In the genomic region with DNA sequence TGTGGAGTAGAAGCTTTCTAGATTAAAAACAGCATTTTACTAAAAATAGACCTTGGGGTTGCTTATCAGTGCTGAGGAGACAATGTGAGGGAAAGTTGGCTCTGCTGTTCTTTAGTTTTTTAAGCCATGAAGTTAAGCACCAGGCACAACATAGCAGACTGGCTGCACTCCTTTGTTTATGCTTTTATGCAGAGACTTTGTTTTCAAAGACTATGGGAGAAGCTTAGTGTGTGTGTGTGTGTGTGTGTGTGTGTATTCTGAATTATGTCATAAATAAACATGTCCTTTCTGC, we compare ENCODE assay signal across 10 mouse cellular contexts.
DNase-seq lines count a peak whose midpoint lies in the region; ATAC-seq and TF ChIP-seq lines count a peak whose summit lies in the region.
"Had no signal": no experiment of that assay in that cellular context is flagged by ENCODE, and none has a peak within 500 bp of the region (broad histone marks: within the 10 kb centered on the region; RNA-seq: fewer than 3 reads in every experiment).

No protein-coding gene starts in this region.

- no peak overlapping the region for H3K4me3 ChIP-seq in kidney, embryonic 15.5 days (replicated peaks)
- no peak overlapping the region for H3K4me3 ChIP-seq in G1E (ENCODE audit: low read depth, low read length)
- H3K4me3 ChIP-seq in brown adipose tissue, adult 24 weeks (ENCODE audit: insufficient read depth, low read depth, low read length), result no peak overlapping the region
- no peak overlapping the region for H3K4me3 ChIP-seq in liver, embryonic 13.5 days (replicated peaks)
- no peak overlapping the region for H3K4me3 ChIP-seq in forebrain, embryonic 14.5 days (ENCODE audit: low read depth, low read length)
- H3K4me3 ChIP-seq in forebrain, embryonic 15.5 days, result no peak overlapping the region
- no peak overlapping the region for H3K4me3 ChIP-seq in limb, embryonic 10.5 days
- H3K4me3 ChIP-seq: limb, embryonic 15.5 days had no signal

- no peak for DNase-seq in kidney, adult 11 months
- DNase-seq in G1E (ENCODE audit: low spot score), result no peak
- DNase-seq in liver, embryonic 13.5 days, result peak; percentile 21
- DNase-seq in forebrain, embryonic 14.5 days (ENCODE audit: low spot score), result no peak
- no peak for DNase-seq in limb, embryonic 10.5 days (ENCODE audit: low spot score)
- DNase-seq: cerebellum, adult 9-10 months had no signal

- 0 out of 2 replicates have a peak, but pooled peaks cover 3% of the 10 kb centered on the region for H3K4me1 ChIP-seq in kidney, embryonic 15.5 days
- peaks cover 6% of the 10 kb centered on the region for H3K4me1 ChIP-seq in G1E (ENCODE audit: insufficient read depth, low read depth, low read length)
- peaks cover 14% of the 10 kb centered on the region for H3K4me1 ChIP-seq in brown adipose tissue, adult 24 weeks (ENCODE audit: control insufficient read depth, insufficient read depth, insufficient read length, low read length)
- H3K4me1 ChIP-seq in liver, embryonic 13.5 days (replicated peaks), result peaks cover 22% of the 10 kb centered on the region
- H3K4me1 ChIP-seq in forebrain, embryonic 14.5 days (ENCODE audit: control insufficient read depth, insufficient read depth, low read length), result no peaks in the 10 kb centered on the region
- H3K4me1 ChIP-seq in forebrain, embryonic 15.5 days, result 0 out of 2 replicates have a peak, but pooled peaks cover 6% of the 10 kb centered on the region
- no peaks in the 10 kb centered on the region for H3K4me1 ChIP-seq in limb, embryonic 10.5 days
- H3K4me1 ChIP-seq: limb, embryonic 15.5 days had no signal

- no peak for ATAC-seq in kidney, embryonic 15.5 days (replicated peaks; ENCODE audit: low FRiP score)
- peak; percentile 86 for ATAC-seq in G1E (ENCODE audit: extremely low read depth, insufficient number of reproducible peaks, low FRiP score, poor library complexity, severe bottlenecking)
- ATAC-seq in liver, embryonic 13.5 days (ENCODE audit: low read depth), result peak; percentile 86
- no peak for ATAC-seq in forebrain, embryonic 14.5 days
- ATAC-seq in forebrain, embryonic 15.5 days (replicated peaks), result no peak

- no peaks in the 10 kb centered on the region for H3K9me3 ChIP-seq in kidney, embryonic 15.5 days (replicated peaks)
- no peaks in the 10 kb centered on the region for H3K9me3 ChIP-seq in G1E (replicated peaks)
- H3K9me3 ChIP-seq in liver, embryonic 13.5 days (replicated peaks), result no peaks in the 10 kb centered on the region
- H3K9me3 ChIP-seq in forebrain, embryonic 14.5 days (replicated peaks; ENCODE audit: control insufficient read depth, low read length), result no peaks in the 10 kb centered on the region
- no peaks in the 10 kb centered on the region for H3K9me3 ChIP-seq in forebrain, embryonic 15.5 days
- no peaks in the 10 kb centered on the region for H3K9me3 ChIP-seq in limb, embryonic 10.5 days (replicated peaks)
- H3K9me3 ChIP-seq: limb, embryonic 15.5 days had no signal

- H3K9ac ChIP-seq in kidney, embryonic 15.5 days, result no peak overlapping the region
- no peak overlapping the region for H3K9ac ChIP-seq in liver, embryonic 13.5 days
- no peak overlapping the region for H3K9ac ChIP-seq in forebrain, embryonic 14.5 days (ENCODE audit: low read length)
- no peak overlapping the region for H3K9ac ChIP-seq in forebrain, embryonic 15.5 days (replicated peaks)
- H3K9ac ChIP-seq: limb, embryonic 15.5 days had no signal

- no peaks in the 10 kb centered on the region for H3K36me3 ChIP-seq in kidney, embryonic 15.5 days
- H3K36me3 ChIP-seq in G1E (replicated peaks), result no peaks in the 10 kb centered on the region
- H3K36me3 ChIP-seq in liver, embryonic 13.5 days, result no peaks in the 10 kb centered on the region
- H3K36me3 ChIP-seq in forebrain, embryonic 14.5 days (ENCODE audit: control insufficient read depth, insufficient read depth, low read length), result no peaks in the 10 kb centered on the region
- no peaks in the 10 kb centered on the region for H3K36me3 ChIP-seq in forebrain, embryonic 15.5 days
- H3K36me3 ChIP-seq in limb, embryonic 10.5 days, result no peaks in the 10 kb centered on the region
- H3K36me3 ChIP-seq: limb, embryonic 15.5 days had no signal

- no peak overlapping the region for H3K4me2 ChIP-seq in kidney, embryonic 15.5 days
- H3K4me2 ChIP-seq in liver, embryonic 13.5 days, result peak overlapping the region; percentile 19
- H3K4me2 ChIP-seq in forebrain, embryonic 14.5 days (ENCODE audit: low read length), result no peak overlapping the region
- no peak overlapping the region for H3K4me2 ChIP-seq in forebrain, embryonic 15.5 days (replicated peaks)
- H3K4me2 ChIP-seq: limb, embryonic 15.5 days had no signal

- peak overlapping the region; percentile 51 for H3K27ac ChIP-seq in kidney, embryonic 15.5 days
- H3K27ac ChIP-seq in brown adipose tissue, adult 24 weeks (replicated peaks; ENCODE audit: low read depth, low read length), result 0 out of 2 replicates have a peak overlapping the region, but pooled peaks have one; percentile 42
- H3K27ac ChIP-seq in liver, embryonic 13.5 days, result no peak overlapping the region
- no peak overlapping the region for H3K27ac ChIP-seq in forebrain, embryonic 14.5 days (ENCODE audit: low read depth, low read length)
- no peak overlapping the region for H3K27ac ChIP-seq in forebrain, embryonic 15.5 days (replicated peaks)
- H3K27ac ChIP-seq in limb, embryonic 10.5 days, result no peak overlapping the region
- H3K27ac ChIP-seq: limb, embryonic 15.5 days had no signal

- H3K27me3 ChIP-seq in kidney, embryonic 15.5 days, result no peaks in the 10 kb centered on the region
- H3K27me3 ChIP-seq in G1E (ENCODE audit: insufficient read depth, low read length), result no peaks in the 10 kb centered on the region
- no peaks in the 10 kb centered on the region for H3K27me3 ChIP-seq in liver, embryonic 13.5 days
- H3K27me3 ChIP-seq in forebrain, embryonic 14.5 days (replicated peaks; ENCODE audit: control insufficient read depth, insufficient read depth, low read length), result no peaks in the 10 kb centered on the region
- H3K27me3 ChIP-seq in forebrain, embryonic 15.5 days, result no peaks in the 10 kb centered on the region
- no peaks in the 10 kb centered on the region for H3K27me3 ChIP-seq in limb, embryonic 10.5 days (ENCODE audit: low read depth, poor library complexity, severe bottlenecking)
- H3K27me3 ChIP-seq: limb, embryonic 15.5 days had no signal

- no peak for TF ChIP-seq CTCF in G1E (IDR thresholded peaks at IDR 0.05; ENCODE audit: low read depth, low read length)

Comparison
In these comparisons a context has a peak if more than half of its experiments do, and no peak if none do; other contexts are left out.
1. ATAC-seq: peak in G1E (single experiment) and liver, embryonic 13.5 days (single experiment); none in kidney, embryonic 15.5 days (single experiment), forebrain, embryonic 14.5 days (single experiment) and forebrain, embryonic 15.5 days (single experiment).
2. H3K27ac ChIP-seq: peak in kidney, embryonic 15.5 days (single experiment) and brown adipose tissue, adult 24 weeks (single experiment); none in liver, embryonic 13.5 days (single experiment), forebrain, embryonic 14.5 days (single experiment), forebrain, embryonic 15.5 days (single experiment) and limb, embryonic 10.5 days (single experiment).